Mouse (Mus musculus) erythroblast, adult 5-6 weeks (primary cell): ENCODE measurements around the gene Itgb1bp2. TPM values are rescaled to one million over a fixed set of nuclear protein-coding genes. Genes with fewer than 3 reads are reported as not detected.

Experiments used
- ATAC-seq: replicated peaks from 2 replicates; pipeline ENCODE4 v1.8.0; 2016; ENCODE audit warnings: moderate number of reproducible peaks, mild to moderate bottlenecking, moderate TSS enrichment, inconsistent platforms; ENCODE audit not compliant: poor library complexity, low FRiP score, severe bottlenecking
- total RNA-seq, 2 experiments: library from RNA; stranded (forward) in 1 of 2; stranded (reverse) in 1 of 2; fragments of 150-400 nt in 1 of 2; fragments of 200-764, 138-1000 nt in 1 of 2; gene quantifications; 2 replicates each; pipeline versions ENCODE4 v1.2.3 to v1.2.4; 2015 to 2017; ENCODE audit warnings: low replicate concordance in 2 of 2

Gene Itgb1bp2
- total RNA-seq (2015; ENCODE audit: low replicate concordance) = 2.3 TPM in 1 of 2 replicates, not detected in the other
- total RNA-seq (2017; ENCODE audit: low replicate concordance) = 1.5 and 3.2 TPM in 2 replicates

DNA sequence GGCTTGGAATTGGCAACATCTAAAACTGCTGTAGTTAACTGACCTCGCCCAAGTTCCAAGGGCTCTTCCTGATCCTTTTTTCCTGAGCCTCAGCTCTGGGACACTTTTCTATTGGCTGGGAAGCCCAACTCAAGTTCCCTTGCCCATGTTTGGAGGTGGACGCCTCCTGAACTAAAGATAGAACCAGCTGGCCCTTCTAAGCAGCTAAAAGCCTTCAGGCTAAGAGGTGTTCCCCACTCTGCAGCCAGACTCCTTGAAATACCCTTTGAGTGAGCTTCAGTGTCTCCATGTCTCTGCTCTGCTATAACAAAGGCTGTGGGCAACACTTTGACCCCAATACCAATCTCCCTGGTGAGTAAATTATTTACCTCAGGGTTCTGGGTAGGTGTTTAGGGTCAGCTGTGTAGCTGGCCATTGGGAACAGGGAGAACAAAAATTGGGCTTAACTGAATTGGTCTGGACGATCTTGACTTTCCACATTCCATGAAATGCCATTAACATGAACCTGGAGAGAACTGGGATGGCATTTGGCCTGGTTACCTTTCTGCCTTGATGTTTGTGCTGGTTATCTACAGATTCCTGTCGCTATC lies at the start of gene Itgb1bp2:
TSS of gene Itgb1bp2 (plus strand) at position 203 of the 590 bp plus-strand sequence.
- no peak for ATAC-seq

DNA sequence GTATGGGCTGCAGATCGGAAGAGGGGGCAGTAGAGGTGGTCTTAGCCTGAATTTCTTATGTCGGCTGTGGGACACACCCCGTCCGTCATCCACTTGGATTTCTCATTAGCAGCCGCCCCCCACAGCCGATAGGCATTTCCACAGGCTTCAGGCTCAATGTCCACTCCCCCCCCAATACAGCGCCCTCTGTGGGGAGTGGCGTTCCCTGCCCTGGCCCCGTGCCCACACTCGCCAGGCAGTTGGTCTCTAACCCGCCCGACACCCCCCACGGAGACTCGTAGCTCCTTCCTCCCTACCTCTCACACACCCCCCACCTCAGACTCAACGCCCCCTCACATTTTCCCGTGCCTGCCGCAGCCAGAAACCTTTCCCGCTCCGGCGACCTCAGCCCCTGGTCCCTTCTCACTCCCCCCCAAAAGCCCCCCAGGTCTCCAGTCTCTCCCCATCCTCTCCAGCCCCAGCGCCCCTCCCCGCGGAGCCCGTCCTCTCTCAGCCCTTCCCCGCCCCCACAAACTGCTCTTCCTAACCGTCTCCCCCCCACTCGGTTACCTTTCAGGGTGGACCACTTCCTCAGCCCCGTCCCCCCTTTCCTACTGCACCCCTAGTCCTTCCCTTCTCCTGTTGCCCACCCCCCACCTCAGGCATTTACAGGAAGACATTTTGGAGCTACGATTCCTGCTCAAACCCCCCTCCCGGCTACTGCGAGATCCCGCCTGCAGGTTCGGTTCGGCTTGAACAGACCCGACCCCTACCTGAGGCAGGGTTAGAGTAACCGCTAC lies 29.8 kb upstream of the Itgb1bp2 start:
- ATAC-seq = peak; percentile 28; the same call in 1 of the 2 replicates

DNA sequence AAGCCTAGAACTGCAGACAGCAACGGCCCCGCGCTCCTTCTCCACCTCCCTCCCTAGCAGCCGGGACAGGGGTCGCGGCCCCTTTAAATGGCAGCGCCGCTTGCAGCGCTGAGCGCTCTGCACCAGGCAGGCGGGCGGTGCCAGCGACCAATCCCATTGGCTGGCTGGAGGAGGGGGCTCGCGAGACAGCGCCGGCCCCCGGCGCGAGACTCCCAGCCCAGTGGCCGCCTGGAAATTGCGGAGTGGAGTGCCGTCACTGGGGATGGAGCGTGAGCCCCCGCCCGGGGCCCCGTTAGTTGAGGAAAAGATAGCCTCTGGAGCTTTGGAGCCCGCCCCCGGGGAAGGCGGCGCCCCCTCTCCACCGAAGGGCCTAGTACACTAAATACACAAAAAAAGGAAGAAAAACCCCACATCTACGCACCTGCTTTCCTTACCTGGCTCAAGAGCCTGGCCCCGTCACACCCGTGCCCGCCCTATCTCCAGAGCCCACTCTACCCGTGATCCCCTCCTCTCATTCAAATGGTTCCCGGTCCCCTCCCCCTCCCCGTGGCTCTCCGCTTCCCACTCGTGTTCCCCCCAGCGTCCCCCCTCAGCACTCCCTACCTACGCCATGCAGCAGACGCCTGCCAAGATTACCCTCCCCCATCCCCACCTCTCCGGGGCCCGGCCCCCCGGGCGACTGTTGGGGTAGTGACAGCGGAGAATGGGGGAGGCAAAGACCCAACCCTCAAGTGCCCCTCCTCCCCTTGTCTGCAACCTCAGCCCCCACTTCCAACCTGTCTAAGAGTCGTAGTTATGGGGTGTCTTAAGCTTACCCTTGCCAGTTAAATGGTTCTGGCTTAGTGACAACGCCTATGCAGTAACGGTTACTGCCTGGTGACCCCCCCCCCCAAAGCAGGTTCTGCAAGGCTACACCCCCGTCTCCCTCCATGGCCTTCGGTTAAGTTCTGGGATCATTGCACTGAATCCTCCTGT lies 28.9 kb upstream of the Itgb1bp2 start:
- ATAC-seq = peak; percentile 85

DNA sequence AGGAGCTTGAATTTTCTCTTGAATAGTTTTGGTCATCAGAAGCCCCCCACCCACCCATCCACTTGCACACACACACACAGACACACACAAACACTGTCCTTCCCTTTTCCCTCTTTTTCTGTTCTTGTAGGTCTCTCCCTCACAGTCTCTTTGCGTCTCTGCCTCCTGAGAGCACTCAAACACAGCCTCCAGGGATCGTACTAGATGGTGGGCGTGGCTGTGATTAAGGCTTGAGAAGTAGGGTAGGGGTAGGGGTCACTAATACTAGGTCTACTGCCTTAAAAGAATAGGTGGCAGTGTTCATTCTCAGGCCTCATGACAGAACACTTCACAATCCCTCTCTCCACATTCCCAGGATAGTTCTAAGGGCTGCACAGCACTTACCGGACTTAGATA lies 28.2 kb upstream of the Itgb1bp2 start, which contains the start of gene Zmym3:
TSS of gene Zmym3 (minus strand) at position 150 of the 396 bp plus-strand sequence.
- no peak for ATAC-seq

DNA sequence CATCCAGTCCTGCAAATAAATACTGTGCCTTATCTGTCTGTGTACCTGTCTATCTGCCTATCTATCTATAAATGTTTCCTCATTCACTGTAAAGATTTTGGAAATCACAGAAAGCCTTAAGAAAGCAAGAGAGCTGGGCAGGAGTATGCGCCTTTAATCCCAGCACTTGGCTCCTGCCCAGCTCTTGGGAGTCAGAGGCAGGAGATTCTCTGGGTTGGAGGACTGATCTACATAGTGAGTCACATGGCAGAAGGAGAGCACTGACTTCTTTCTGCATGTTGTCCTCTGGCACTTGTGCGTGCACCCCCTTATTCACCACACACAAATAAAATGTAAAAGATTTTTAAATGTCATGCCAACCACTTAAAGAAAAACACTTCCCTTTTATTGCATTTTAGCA lies 25.4 kb upstream of the Itgb1bp2 start:
- no peak for ATAC-seq

DNA sequence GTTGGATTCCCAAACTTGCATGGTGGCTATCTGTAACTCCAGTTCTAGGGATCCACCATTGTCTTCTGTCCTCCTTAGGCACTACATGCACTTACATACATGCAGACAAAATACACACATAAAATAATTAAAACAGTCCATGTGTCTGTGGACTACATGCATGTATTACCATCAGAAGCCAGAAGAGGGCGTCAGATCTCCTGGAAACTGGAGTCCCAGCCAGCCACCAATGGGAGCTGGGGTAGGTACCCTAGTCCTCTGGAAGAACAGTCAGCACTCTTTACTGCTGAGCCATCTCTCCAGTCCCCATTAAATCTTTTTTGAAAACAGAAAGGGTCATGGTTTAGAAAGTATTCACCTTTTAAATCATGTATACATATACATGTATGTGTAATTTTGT lies 21.1 kb upstream of the Itgb1bp2 start:
- no peak for ATAC-seq

DNA sequence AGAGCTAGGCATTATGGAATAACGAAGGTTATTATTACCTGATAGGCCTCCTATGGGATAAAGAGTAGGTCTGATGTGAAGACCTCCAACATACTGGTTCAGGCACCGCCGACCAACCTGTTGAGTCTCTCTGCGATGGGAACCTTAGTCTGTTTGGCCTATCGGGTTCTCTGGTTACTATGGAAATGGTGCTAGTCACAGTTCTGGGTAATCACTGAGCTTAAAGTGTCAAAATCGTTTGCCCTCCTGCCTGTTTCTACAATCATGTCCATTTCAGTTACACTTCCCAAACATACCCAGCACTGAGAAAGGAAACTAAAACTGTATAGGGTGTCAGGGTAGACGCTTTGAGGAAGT lies 20.1 kb upstream of the Itgb1bp2 start:
- ATAC-seq = peak; percentile 33

DNA sequence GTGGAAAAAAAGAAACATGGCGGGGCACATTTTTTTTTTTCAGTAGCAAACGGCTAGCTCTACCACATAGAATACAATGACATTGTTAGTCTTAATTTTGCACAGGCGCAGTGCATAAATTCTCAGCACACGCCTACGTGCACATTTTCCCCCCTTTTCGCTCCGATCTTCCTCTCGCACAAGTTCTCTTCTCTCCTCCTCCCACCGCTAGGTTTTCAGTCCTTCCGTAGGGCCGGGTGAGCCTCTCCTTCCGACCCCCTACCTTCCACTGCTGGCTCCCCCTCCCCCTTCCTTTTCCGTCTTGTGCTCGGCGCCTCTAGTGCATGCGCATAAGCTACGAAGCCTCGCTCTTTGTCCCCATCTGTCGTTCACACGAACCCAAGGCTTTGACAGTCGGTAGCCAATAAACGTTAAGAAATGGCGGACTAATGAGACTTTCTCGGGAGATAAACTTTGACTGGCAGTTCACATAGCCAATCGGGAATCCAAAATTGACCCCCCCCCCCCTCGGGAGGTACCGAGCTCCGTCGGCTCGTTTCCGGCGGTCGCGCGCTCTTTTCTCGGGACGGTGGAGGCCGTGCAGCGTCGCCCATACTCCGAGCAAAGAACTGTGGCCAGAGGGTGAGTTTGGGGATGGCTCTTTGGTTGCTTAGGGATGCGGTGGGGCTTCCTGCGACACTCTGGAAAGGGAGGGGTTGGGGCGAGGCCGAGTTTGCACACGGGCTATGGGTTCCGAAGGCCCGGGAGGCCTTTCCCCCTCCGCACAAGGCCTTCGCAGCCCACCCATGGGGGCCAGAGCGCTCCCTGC lies 19.5 kb upstream of the Itgb1bp2 start, which contains the start of gene Nono:
TSS of gene Nono (plus strand) at position 177 of the 808 bp plus-strand sequence.
- ATAC-seq = peak; percentile 97

DNA sequence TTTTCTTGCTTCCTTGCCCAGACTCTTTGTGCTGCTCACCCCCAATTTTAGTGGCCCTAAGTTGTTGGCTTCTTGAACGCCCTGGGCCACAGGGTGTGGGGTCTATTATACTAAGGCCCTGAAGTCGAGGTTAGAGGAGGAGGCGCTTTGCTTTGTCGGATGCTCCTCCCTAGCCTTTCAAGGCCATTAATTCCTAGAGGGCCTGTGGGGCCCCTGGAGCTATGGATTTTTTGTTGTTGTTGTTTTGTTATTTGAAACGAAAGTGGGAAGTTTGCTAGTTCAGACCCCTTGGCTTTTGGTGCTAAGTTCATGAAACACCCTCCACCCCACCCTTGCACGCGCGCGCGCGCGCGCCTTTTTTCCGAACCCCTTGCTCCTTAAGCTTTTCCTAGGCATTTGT lies 18.9 kb upstream of the Itgb1bp2 start:
- ATAC-seq = peak; percentile 23

DNA sequence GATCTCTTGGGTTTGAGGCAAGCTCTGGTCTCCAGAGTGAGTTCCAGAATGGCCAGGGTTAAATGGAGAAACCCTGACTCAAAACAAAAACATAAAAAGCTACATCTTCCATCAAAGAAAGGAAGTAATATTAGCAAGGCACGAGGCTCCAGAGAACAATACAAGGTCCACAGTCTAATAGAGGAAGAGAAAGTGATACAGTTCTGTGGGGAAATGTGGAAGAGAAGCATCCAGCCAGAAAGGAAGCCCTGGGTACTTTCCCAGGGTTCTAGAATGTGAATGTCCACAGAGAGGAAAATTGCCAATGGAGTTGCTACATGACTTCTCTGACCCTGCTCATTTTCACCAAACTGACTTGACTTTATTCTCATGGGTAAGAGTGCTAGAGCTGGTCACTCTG lies 2.3 kb downstream of the Itgb1bp2 start:
- ATAC-seq = no peak

DNA sequence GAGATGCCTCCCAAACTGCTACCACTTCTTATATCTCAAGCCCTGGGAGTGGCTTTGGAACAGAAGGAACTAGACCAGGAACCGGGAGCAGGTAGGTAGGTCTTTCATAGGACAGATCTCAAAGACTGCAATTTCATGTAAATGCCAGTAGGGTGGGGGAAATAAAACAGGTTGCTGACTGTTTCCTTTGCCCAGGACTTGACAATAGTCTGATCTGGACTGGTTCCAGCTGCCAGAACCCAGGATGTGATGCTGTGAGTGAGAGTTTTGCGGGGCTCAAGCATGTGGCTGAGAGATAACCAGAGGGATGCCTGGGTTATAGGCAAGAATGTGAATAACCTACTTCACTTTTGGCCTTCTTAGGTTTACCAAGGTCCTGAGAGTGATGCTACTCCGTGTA lies 2.7 kb downstream of the Itgb1bp2 start:
- ATAC-seq = no peak

DNA sequence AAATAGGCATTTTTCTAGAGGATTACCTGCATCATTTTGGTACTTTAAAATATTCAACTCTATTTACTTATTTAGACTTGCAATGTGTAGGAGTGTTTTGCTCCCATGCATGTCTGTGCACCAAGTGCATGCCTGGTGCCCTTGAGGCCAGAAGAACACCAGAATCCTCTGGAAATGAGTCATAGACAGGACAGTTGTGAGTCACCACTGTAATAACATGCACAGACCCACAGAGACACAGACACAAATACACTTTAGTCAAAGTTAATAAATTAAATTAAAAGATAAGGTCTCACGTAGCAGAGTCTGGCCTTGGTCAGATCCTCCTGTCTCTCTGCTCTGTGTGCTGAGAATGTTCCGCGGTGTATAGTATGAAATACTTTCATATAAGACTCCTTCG lies 23.3 kb downstream of the Itgb1bp2 start:
- no peak for ATAC-seq

DNA sequence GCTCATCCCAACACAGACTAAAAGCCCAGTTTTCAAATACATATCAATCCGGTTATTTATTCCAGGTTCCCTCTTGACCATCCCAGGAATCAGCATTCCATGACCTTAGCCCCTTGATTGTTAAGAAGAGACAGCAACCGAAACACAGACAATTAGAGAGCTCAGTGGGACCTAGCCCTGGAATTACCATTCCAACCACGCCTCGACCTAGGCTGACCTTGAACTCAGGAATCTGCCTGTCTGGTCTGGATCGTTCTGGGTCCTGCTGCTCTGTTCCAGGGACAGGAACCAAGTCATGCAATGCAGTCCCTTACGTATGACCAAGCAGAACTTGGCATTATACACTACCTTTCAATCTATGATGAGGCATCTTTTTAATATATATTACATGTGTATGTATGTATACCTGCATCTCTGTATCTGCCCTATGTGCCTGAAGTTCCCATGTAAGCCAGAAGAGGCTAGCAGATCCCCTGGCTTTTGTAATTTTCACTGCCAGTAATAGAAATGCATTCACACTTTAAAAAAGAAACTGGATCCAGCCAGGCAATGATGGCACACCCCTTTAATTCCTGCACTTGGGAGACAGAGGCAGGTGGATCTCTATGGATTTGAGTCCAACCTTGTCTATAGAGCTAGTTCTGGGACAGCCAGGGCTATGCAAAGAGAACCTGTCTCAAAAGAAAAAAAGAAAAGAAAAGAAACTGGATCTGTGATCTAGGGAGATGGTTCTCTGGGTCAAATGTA lies 32.9 kb downstream of the Itgb1bp2 start:
- ATAC-seq = no peak

DNA sequence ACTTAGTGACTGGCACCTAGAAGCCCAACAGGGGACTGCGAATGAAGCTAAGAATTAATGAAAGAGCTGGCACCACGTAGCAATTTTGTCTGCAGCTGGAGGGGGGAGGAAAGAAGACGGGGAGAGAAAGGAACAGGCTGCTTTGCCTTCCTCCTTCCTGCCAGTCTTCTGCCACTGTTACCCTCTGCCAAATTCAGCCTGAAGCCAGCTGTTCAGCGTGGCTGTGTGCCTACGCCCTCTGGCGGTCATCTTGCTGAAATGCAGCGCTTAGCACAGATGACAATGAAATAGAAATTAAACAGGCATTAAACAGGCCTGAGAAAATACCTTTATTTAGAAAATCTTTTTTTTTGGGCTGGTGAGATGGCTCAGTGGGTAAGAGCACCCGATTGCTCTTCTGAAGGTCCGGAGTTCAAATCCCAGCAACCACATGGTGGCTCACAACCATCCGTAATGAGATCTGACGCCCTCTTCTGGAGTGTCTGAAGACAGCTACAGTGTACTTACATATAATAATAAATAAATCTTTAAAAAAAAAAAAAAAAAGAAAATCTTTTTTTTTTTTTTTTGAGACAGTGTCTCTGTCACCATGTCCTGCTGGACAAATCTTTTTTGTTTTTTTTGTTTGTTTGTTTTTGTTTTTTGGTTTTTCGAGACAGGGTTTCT lies 37.7 kb downstream of the Itgb1bp2 start:
- peak; percentile 78 for ATAC-seq
